Mouse (Mus musculus) liver, embryonic 14.5 days (tissue): ENCODE results near the gene Gstt3. TPM values are rescaled to one million over a fixed set of nuclear protein-coding genes. Genes with fewer than 3 reads are reported as not detected.
A peak's percentile ranks its signal among the peaks of the same experiment; 100 is the strongest.
"Not testable (repeated sequence)": the region's sequence is repeated elsewhere in the genome, so short reads cannot be mapped to it uniquely, and the experiment has no call there.

Source experiments
- ATAC-seq: fragments of 200-750 bp; cut with Nextera tagmentation; 2 replicates; pipeline ENCODE4 v1.8.0; 2017; ENCODE audit warnings: moderate number of reproducible peaks, mild to moderate bottlenecking, moderate library complexity; ENCODE audit not compliant: insufficient read depth
- DNase-seq, 3 experiments: peaks; one replicate each; pipeline ENCODE4 v3.0.0-alpha.2; 2012 to 2013; ENCODE audit warnings: low read depth in 3 of 3, low spot score in 3 of 3
- H3K27ac ChIP-seq: fragments of 300-500 bp; sonication (generic); 2 replicates; pipeline ENCODE4 v1.5.1; 2014; ENCODE audit warnings: moderate library complexity, mild to moderate bottlenecking, control low read depth, inconsistent platforms
- H3K27me3 ChIP-seq: fragments of 300-500 bp; sonication (generic); 2 replicates; pipeline ENCODE4 v1.6.1; 2014; ENCODE audit warnings: mild to moderate bottlenecking, low read length, moderate library complexity; ENCODE audit not compliant: control insufficient read depth, insufficient read depth
- H3K36me3 ChIP-seq: fragments of 300-500 bp; sonication (generic); replicated peaks from 2 replicates; pipeline ENCODE4 v1.6.1; 2014; ENCODE audit warnings: low read depth; ENCODE audit not compliant: control insufficient read depth, insufficient read depth
- H3K4me1 ChIP-seq, 2 experiments: fragments of 200-500 bp in 1 of 2; fragments of 300-500 bp in 1 of 2; sonication (generic) in 1 of 2; replicated peaks; 2 replicates each; pipeline ENCODE4 v1.6.1; 2012 to 2014; ENCODE audit warnings: antibody characterized with exemption in 1 of 2, inconsistent platforms in 1 of 2, low read length in 1 of 2; ENCODE audit not compliant: control insufficient read depth in 2 of 2, insufficient read depth in 2 of 2
- H3K4me2 ChIP-seq: fragments of 300-500 bp; sonication (generic); 2 replicates; pipeline ENCODE4 v1.6.1; 2014; ENCODE audit warnings: low read depth, mild to moderate bottlenecking, control low read depth, moderate library complexity
- H3K4me3 ChIP-seq, 2 experiments: fragments of 200-500 bp in 1 of 2; fragments of 300-500 bp in 1 of 2; sonication (generic) in 1 of 2; 2 replicates each; pipeline ENCODE4 v1.5.1; 2012 to 2014; ENCODE audit warnings: low read depth in 2 of 2, low read length in 2 of 2, mild to moderate bottlenecking in 2 of 2, control low read depth in 1 of 2, inconsistent platforms in 1 of 2, moderate library complexity in 1 of 2; ENCODE audit not compliant: insufficient read depth in 1 of 2
- H3K9ac ChIP-seq: fragments of 300-500 bp; sonication (generic); replicated peaks from 2 replicates; pipeline ENCODE4 v1.6.1; 2014; ENCODE audit warnings: mild to moderate bottlenecking, control low read depth, moderate library complexity
- H3K9me3 ChIP-seq: fragments of 300-500 bp; sonication (generic); 2 replicates; pipeline ENCODE4 v1.6.1; 2016; ENCODE audit warnings: low read length, mixed read lengths; ENCODE audit not compliant: control insufficient read depth
- CTCF ChIP-seq: IDR thresholded peaks from 2 replicates; pipeline ENCODE4 v1.5.1; 2016; ENCODE audit warnings: antibody characterized with exemption, low read depth, control low read depth
- EP300 ChIP-seq: IDR thresholded peaks from 2 replicates; pipeline ENCODE4 v1.6.1; 2016; ENCODE audit warnings: antibody characterized with exemption, low read depth
- WGBS: fragments of 180-500 bp; shearing (Covaris S2); extraction: QIAGEN DNeasy Blood & Tissue Kit; methylation state at CpG from one replicate; pipeline ENCODE4 v1.1.7; 2014; ENCODE audit not compliant: insufficient replicate concordance; 5-methylcytosine and 5-hydroxymethylcytosine counted together
- polyA plus RNA-seq, 2 experiments: library from polyadenylated mRNA; depleted of rRNA in 1 of 2; stranded (reverse) in 1 of 2; unstranded in 1 of 2; fragments of >200 nt; fragmentation: Nextera tagmentation in 1 of 2; extraction: Ambion mirVana in 1 of 2; gene quantifications; 2 replicates each; pipeline versions ENCODE4 v1.2.1 to v1.2.3; 2012 to 2014

Gene Gstt3
- polyA plus RNA-seq, 2 experiments = 5.5 to 9.4 TPM

GRCm38 (mm10) chr10:75774102-75774501 is 7.1 kb downstream of the Gstt3 start:
- H3K4me3 ChIP-seq = no peak overlapping the region
- no peak overlapping the region for H3K4me2 ChIP-seq
- no peaks in the 10 kb centered on the region for H3K9me3 ChIP-seq
- H3K4me1 ChIP-seq = peaks cover 4 to 5% of the 10 kb centered on the region in 2 experiments
- H3K36me3 ChIP-seq = no peaks in the 10 kb centered on the region
- TF ChIP-seq EP300 (no peak), CTCF (no peak)
- peaks cover 1% of the 10 kb centered on the region for H3K27me3 ChIP-seq
- DNase-seq (no peak), ATAC-seq (no peak)
- 72% methylated on average over 5 of the region's 5 CpGs for WGBS
- H3K9ac ChIP-seq = no peak overlapping the region
- no peak overlapping the region for H3K27ac ChIP-seq

- Histone ChIP-seq H3K9me3 (no peaks in the 10 kb centered on the region), H3K27ac (no peak within 1 kb of the TSS), H3K36me3 (no peaks in the 10 kb centered on the region), H3K4me2 (peak within 1 kb of the TSS; percentile 99), H3K27me3 (no peaks in the 10 kb centered on the region), H3K9ac (peak within 1 kb of the TSS; percentile 73), H3K4me3 (peak within 1 kb of the TSS; percentile 63 to 80), H3K4me1 (peaks cover 4 to 5% of the 10 kb centered on the region in 2 experiments)
- TF ChIP-seq CTCF (peak; percentile 53), EP300 (no peak)
- under 1% methylated on average over 45 of the region's 47 CpGs for WGBS
- peak; percentile 89 for ATAC-seq
- DNase-seq = peak; percentile 84 to 86 (median 84)
These were observed 8.2 kb downstream of the Gstt3 start, which contains the start of gene Ddt for GRCm38 (mm10) chr10:75772795-75773664. TSS of gene Ddt (minus strand) at chr10:75773414.

DNA sequence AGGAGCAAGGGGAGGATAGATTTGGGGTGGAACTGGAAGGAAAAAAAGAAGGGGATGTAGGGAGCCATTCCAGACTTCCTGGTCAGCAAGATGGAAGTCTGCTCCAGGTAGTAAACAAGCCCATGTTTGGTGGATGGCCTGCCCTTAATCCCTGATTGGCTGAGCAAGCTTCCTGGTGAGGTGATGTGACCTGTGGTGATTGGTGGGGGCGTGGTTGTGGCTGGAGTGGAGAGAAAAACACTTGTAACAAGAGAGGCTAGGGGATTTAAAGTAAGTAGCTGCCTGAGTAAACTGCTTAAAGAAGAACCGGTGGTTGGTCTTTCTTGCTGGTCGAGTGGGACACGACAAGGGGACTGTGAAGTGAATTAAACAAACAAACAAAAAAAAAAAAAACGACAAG is 13.5 kb downstream of the Gstt3 start:
- H3K9ac ChIP-seq, H3K4me3 ChIP-seq, H3K36me3 ChIP-seq, DNase-seq, H3K4me2 ChIP-seq, H3K27ac ChIP-seq, H3K9me3 ChIP-seq, ATAC-seq, H3K27me3 ChIP-seq: not testable (repeated sequence)
- peaks cover 5 to 15% of the 10 kb centered on the region in 2 experiments; a peak in 3 of 4 replicates for H3K4me1 ChIP-seq
- WGBS = 26% methylated on average over 5 of the region's 5 CpGs

GRCm38 (mm10) chr10:75766856-75767255 is 14.4 kb downstream of the Gstt3 start:
- 62% methylated on average over 6 of the region's 6 CpGs for WGBS
- ATAC-seq (no peak), DNase-seq (no peak)
- no peak overlapping the region for H3K4me2 ChIP-seq
- H3K4me1 ChIP-seq = peaks cover 8 to 21% of the 10 kb centered on the region in 2 experiments; a peak in 3 of 4 replicates
- H3K9ac ChIP-seq = no peak overlapping the region
- H3K27me3 ChIP-seq = no peaks in the 10 kb centered on the region
- no peaks in the 10 kb centered on the region for H3K36me3 ChIP-seq
- no peak overlapping the region for H3K27ac ChIP-seq
- H3K4me3 ChIP-seq = no peak overlapping the region
- H3K9me3 ChIP-seq = no peaks in the 10 kb centered on the region
- TF ChIP-seq CTCF (no peak), EP300 (no peak)
